Mouse (Mus musculus): ENCODE measurements around the gene Dmtf1. TPM values are rescaled to one million over a fixed set of nuclear protein-coding genes. Genes with fewer than 3 reads are reported as not detected.
"Not testable (repeated sequence)": the region's sequence is repeated elsewhere in the genome, so short reads cannot be mapped to it uniquely, and the experiment has no call there.

Dmtf1 gene
- 64.4 and 66.9 TPM in 2 replicates for polyA plus RNA-seq (2016; fragmentation: Nextera tagmentation; extraction: Ambion mirVana)

DNA sequence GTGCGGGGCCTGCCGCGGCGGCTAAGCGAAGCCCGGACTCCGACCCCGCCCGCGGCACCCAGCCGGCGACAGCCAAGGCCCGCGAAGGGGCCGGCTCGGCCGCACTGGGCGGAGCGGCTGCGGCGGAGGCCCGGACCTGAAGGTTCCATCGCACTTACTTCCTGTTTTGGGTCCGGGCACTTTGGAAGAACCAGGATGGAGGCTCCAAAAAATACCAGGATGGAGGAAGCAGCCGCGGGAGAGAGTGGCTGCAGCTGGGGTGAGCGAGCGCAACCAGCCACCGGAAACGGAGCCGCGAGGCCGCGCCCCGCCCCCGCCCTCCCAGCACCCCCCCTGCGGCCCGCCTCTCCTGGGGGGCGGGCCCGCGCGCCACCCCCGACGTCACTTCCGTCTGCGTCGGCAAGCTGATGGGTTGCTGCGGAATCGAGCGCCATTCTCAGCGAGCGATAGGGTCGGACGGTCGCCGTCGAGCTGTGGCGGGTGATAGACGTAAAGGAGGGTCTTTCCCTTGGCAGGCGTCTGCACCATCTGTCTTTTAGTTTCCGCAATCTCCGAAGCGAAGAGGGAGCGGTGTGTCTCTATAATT is at the start of gene Dmtf1:
TSS of gene Dmtf1 (minus strand) at position 321 of the 586 bp plus-strand sequence.
- peaks cover 13% of the 10 kb centered on the region; the same call in 1 of the 2 replicates for H3K36me3 ChIP-seq
- peak within 1 kb of the TSS; percentile 98 for H3K9ac ChIP-seq (replicated peaks)
- under 1% methylated on average over 64 of the region's 64 CpGs for WGBS
- H3K4me1 ChIP-seq (replicated peaks): peaks cover 8% of the 10 kb centered on the region; the same call in 1 of the 2 replicates
- H3K27ac ChIP-seq: peak within 1 kb of the TSS; percentile 100
- no peaks in the 10 kb centered on the region for H3K9me3 ChIP-seq
- ATAC-seq (ENCODE audit: insufficient number of reproducible peaks, insufficient read depth, low FRiP score, low TSS enrichment, low read depth): peak; percentile 95
- no peaks in the 10 kb centered on the region for H3K27me3 ChIP-seq
- H3K4me3 ChIP-seq (replicated peaks): peak within 1 kb of the TSS; percentile 93
- H3K4me2 ChIP-seq: peak within 1 kb of the TSS; percentile 68

DNA sequence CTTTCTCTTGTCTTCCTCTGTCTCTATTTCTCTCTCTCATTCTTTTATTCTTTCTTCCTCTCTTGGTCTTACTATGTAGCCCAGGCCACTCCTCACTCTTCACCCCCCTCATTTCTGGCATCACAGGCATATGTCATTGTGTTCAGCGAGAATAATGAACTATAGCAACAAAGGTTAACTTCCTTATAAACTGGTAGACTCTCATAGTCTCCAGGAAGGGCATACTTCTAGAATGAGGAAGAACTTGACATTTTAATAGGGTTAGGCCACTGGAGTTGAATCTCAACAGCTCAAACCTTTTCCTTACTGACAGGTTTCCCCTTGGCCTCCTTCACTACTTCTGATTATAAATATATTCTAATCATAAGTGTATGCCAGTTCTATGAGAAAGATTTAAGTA is 24.9 kb upstream of the Dmtf1 start:
- no peak for ATAC-seq (ENCODE audit: insufficient number of reproducible peaks, insufficient read depth, low FRiP score, low TSS enrichment, low read depth)

DNA sequence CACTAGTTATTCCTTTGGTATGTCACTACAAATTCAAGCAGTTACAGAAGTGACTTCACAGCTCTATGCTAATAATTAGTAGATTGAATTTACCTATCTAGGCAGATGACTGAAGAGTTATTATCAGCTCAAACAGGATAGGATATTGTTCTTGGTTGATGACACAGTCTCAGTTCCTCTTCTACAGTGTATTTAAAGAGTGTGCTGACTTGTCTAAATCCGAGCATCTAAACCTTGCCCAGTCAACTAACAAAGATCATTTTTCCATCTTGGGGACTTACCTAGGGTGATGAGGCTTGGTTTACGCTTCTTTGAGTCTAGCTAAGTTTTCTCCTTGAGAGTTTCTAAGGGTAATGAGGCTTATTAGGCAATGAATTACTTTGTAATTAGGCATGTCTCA is 11.7 kb upstream of the Dmtf1 start:
- H3K4me3 ChIP-seq (replicated peaks): no peak overlapping the region
- H3K27me3 ChIP-seq: no peaks in the 10 kb centered on the region
- H3K36me3 ChIP-seq: no peaks in the 10 kb centered on the region
- H3K9me3 ChIP-seq: no peaks in the 10 kb centered on the region
- H3K27ac ChIP-seq: no peak overlapping the region
- H3K4me1 ChIP-seq (replicated peaks): no peaks in the 10 kb centered on the region
- ATAC-seq (ENCODE audit: insufficient number of reproducible peaks, insufficient read depth, low FRiP score, low TSS enrichment, low read depth): no peak
- H3K9ac ChIP-seq (replicated peaks): no peak overlapping the region
- WGBS: 87% methylated on average over 2 of the region's 2 CpGs
- H3K4me2 ChIP-seq: no peak overlapping the region

More for the DNA sequence above, 24.9 kb upstream of the Dmtf1 start:
- Histone ChIP-seq H3K27me3 (no peaks in the 10 kb centered on the region), H3K4me3 (replicated peaks) (no peak overlapping the region), H3K4me2 (no peak overlapping the region), H3K9me3 (no peaks in the 10 kb centered on the region), H3K4me1 (replicated peaks) (no peaks in the 10 kb centered on the region), H3K27ac (no peak overlapping the region), H3K9ac (replicated peaks) (no peak overlapping the region), H3K36me3 (no peaks in the 10 kb centered on the region)
- 74% methylated on average over 1 of the region's 1 CpGs for WGBS

DNA sequence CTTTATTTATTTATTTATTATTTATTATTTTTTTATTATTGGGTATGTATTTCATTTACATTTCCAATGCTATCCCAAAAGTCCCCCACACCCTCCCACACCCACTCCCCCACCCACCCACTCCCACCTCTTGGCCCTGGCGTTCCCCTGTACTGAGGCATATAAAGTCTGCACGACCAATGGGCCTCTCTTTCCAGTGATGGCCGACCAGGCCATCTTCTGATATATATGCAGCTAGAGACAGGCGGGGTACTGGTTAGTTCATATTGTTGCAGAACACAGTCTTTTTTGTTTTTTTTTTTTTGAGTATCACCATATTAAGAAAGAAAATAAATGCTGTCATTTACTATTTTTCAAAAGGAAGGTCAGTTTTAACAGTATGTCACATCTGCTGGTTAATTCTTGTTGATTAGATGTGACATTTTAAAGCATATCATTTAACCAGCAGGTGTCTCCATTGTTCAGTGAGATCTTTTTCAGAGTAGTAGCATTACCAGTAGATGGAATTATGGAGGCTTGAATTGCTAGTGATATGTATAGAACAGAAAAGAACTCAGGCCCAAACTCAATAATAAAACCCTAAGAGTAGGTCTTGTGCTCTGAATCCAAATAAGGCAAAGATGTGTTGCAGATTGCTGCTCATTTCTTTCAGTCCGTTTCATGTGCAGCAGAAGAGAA is 7.9 kb upstream of the Dmtf1 start:
- ATAC-seq (ENCODE audit: insufficient number of reproducible peaks, insufficient read depth, low FRiP score, low TSS enrichment, low read depth); H3K27me3 ChIP-seq; H3K27ac ChIP-seq; H3K4me1 ChIP-seq (replicated peaks); H3K36me3 ChIP-seq; H3K9ac ChIP-seq (replicated peaks); H3K4me2 ChIP-seq; H3K9me3 ChIP-seq; H3K4me3 ChIP-seq (replicated peaks): not testable (repeated sequence)
- 80% methylated on average over 5 of the region's 5 CpGs for WGBS

DNA sequence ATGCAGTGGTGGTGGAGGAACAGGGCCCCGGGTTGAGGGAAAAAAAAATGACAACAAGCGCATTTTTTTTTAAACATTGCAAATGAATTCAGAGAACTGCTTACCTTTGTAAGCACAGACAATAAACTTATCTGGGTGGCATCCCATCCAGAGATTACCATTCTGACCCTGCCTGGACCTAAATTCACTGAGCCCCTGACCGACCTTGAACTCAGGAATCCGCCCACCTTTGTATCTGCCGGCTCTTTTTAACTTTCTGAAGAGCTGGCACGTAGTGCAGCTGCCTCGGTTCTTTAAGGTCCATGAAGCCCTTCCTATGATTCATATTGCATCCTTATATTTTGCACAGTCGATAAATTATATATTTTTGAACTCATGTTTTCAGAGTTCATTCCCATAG is 4.8 kb upstream of the Dmtf1 start:
- no peak overlapping the region for H3K27ac ChIP-seq
- no peaks in the 10 kb centered on the region for H3K36me3 ChIP-seq
- no peaks in the 10 kb centered on the region for H3K9me3 ChIP-seq
- H3K4me2 ChIP-seq: no peak overlapping the region
- H3K9ac ChIP-seq (replicated peaks): no peak overlapping the region
- H3K27me3 ChIP-seq: no peaks in the 10 kb centered on the region
- peaks cover 5% of the 10 kb centered on the region; the same call in 1 of the 2 replicates for H3K4me1 ChIP-seq (replicated peaks)
- 81% methylated on average over 8 of the region's 8 CpGs for WGBS
- ATAC-seq (ENCODE audit: insufficient number of reproducible peaks, insufficient read depth, low FRiP score, low TSS enrichment, low read depth): no peak
- no peak overlapping the region for H3K4me3 ChIP-seq (replicated peaks)

DNA sequence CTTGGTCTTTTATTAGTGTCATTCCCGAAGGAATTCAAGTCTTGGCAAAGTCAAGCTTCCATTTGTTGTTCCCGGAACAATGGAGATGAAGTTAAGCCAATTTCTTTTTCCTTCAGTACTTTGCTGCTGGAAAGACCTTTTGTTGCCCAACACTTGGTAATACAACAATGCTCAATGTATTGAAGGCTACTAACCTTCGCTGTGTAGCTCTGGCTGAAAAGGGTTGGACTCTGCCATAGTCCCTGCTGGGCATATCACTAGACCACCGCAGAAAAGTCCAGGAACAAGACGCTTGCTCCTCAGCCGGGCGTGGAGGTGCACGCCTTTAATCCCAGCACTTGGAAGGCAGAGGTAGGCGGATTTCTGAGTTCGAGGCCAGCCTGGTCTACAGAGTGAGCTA is 3.6 kb upstream of the Dmtf1 start:
- not testable (repeated sequence) for ATAC-seq (ENCODE audit: insufficient number of reproducible peaks, insufficient read depth, low FRiP score, low TSS enrichment, low read depth); H3K4me2 ChIP-seq; H3K9ac ChIP-seq (replicated peaks); H3K27me3 ChIP-seq; H3K9me3 ChIP-seq; H3K36me3 ChIP-seq; H3K4me3 ChIP-seq (replicated peaks); H3K27ac ChIP-seq; H3K4me1 ChIP-seq (replicated peaks)
- 88% methylated on average over 10 of the region's 10 CpGs for WGBS

DNA sequence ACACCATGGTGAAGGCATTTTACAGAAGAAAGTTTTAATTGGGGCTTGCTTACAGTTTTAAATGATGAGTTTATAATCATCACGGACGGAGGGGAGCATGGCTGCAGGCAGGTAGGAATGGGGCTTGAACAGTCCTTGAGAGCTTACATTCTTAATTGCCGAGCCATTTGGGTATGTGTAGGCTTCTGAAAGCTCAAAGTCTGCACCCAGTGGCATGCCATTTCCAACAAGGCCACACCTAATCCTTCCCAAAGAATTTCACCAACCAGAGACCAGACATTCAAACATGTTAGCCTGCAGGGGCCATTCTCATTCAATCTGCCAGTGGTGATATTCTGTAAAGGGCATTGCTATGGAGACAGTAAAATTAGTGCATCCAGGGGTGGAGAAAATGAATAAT is 1.8 kb upstream of the Dmtf1 start:
- Histone ChIP-seq H3K9ac (replicated peaks) (no peak overlapping the region), H3K4me3 (replicated peaks) (no peak overlapping the region), H3K27me3 (no peaks in the 10 kb centered on the region), H3K4me2 (no peak overlapping the region), H3K9me3 (no peaks in the 10 kb centered on the region), H3K27ac (no peak overlapping the region), H3K4me1 (replicated peaks) (peaks cover 8% of the 10 kb centered on the region; the same call in 1 of the 2 replicates), H3K36me3 (peaks cover 7% of the 10 kb centered on the region; the same call in 1 of the 2 replicates)
- no peak for ATAC-seq (ENCODE audit: insufficient number of reproducible peaks, insufficient read depth, low FRiP score, low TSS enrichment, low read depth)
- WGBS: 86% methylated on average over 3 of the region's 3 CpGs

DNA sequence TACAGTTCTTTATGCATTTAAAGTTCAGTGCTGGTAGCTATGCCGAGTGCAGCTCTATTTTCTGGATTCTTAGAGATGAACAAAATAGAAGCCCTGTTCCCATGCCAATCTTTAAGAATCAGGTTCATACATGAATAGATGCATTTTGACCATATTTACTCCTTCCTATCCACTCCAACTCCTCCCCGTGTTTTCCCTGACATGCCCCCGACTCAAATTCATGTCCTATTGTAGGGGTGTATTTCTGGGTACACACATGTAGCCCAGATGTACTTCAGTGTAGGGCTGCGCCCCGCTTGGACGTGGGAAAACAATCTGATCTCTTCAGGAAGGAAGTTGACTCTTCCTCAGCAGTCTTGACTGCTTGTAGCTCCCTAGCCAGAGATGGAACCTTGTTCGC is 512 bp upstream of the Dmtf1 start:
- 20% methylated on average over 7 of the region's 7 CpGs for WGBS
- Histone ChIP-seq H3K4me1 (replicated peaks) (peaks cover 8% of the 10 kb centered on the region; the same call in 1 of the 2 replicates), H3K4me3 (replicated peaks) (peak overlapping the region; percentile 93), H3K9ac (replicated peaks) (peak overlapping the region; percentile 98), H3K4me2 (peak overlapping the region; percentile 68), H3K9me3 (no peaks in the 10 kb centered on the region), H3K27me3 (no peaks in the 10 kb centered on the region), H3K36me3 (peaks cover 10% of the 10 kb centered on the region; the same call in 1 of the 2 replicates), H3K27ac (peak overlapping the region; percentile 100)
- peak; percentile 33; the same call in 1 of the 2 replicates for ATAC-seq (ENCODE audit: insufficient number of reproducible peaks, insufficient read depth, low FRiP score, low TSS enrichment, low read depth)

DNA sequence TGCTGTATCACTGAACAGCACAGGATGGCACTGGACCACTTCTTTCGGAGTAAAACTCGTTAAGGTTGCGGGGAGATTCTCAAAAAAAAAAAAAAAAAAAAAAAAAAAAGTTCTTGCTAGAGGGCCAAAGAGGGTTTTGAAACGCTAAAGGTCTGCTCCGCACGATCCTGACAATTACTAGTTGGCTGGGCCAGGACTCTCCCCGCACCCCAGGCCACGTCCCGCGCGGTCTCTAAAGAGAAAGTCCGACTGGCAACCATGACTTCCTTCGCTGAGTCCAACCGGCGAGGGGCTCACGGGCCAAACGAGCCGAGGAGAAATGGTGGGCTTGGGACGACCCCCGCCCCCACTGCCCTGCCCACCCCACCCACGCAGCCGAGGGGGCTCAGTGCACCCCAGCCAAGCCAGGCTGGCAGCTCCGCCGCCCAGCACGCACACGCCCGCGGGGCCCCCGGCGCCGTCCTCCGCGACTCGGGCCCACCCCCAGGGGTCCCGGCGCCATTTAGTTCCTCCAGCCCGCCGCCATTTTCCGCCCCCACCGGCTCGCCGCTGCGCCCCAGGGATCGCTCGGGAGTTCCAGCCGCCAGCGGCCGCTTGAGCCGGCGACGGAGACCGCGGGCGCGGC is 633 bp downstream of the Dmtf1 start:
- ATAC-seq (ENCODE audit: insufficient number of reproducible peaks, insufficient read depth, low FRiP score, low TSS enrichment, low read depth): peak; percentile 66
- WGBS: 1% methylated on average over 55 of the region's 55 CpGs
- H3K4me2 ChIP-seq: peak overlapping the region; percentile 68

DNA sequence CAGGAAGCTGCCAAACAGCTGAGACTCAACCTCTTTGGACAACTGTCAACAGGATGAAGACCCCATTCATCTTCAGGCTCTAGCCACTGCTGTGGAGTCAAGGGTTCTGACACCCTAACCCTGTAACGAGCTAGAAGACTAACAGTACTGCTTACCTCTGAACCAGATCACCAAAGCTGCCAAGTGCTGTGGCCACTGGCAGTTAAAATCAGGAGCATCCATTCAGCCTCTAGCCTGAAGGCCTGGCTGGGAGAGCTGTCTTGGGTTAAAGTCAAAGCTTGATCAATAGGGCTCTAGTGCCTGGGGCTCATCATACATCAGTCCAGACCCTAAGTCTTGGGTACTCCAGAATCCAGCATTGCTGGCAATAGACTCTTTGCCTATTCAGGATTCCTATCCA is 4.2 kb downstream of the Dmtf1 start:
- H3K27ac ChIP-seq: no peak overlapping the region
- 85% methylated on average over 1 of the region's 1 CpGs for WGBS
- H3K9ac ChIP-seq (replicated peaks): no peak overlapping the region
- H3K9me3 ChIP-seq: no peaks in the 10 kb centered on the region
- H3K4me3 ChIP-seq (replicated peaks): no peak overlapping the region
- H3K27me3 ChIP-seq: no peaks in the 10 kb centered on the region
- no peak overlapping the region for H3K4me2 ChIP-seq
- H3K4me1 ChIP-seq (replicated peaks): peaks cover 4% of the 10 kb centered on the region; the same call in 1 of the 2 replicates
- no peak for ATAC-seq (ENCODE audit: insufficient number of reproducible peaks, insufficient read depth, low FRiP score, low TSS enrichment, low read depth)
- peaks cover 22% of the 10 kb centered on the region; the same call in 1 of the 2 replicates for H3K36me3 ChIP-seq

More for the DNA sequence above, 633 bp downstream of the Dmtf1 start:
- H3K36me3 ChIP-seq: peaks cover 13% of the 10 kb centered on the region; the same call in 1 of the 2 replicates
- H3K4me1 ChIP-seq (replicated peaks): peaks cover 8% of the 10 kb centered on the region; the same call in 1 of the 2 replicates
- H3K27me3 ChIP-seq: no peaks in the 10 kb centered on the region
- peak overlapping the region; percentile 100 for H3K27ac ChIP-seq
- H3K4me3 ChIP-seq (replicated peaks): peak overlapping the region; percentile 93
- peak overlapping the region; percentile 98 for H3K9ac ChIP-seq (replicated peaks)
- H3K9me3 ChIP-seq: no peaks in the 10 kb centered on the region

DNA sequence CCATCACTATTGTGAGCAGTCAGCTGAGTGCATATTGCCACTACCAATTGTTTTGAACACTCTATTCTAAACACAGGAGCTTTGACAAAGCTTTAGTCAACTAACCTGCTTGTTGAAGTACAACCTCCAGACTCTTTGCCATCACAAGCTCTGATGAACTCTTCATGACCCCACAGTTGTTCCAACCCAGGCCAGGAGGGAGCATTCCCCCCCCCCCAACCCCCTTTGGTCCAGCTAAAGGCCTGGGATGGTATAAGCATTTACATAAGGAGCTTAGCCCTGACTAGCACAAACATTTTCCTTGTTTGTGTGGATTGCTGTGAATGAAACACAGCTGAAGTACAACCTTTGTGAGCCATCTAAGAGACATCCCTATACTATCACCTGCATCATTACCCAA is 4.8 kb downstream of the Dmtf1 start:
- H3K4me1 ChIP-seq (replicated peaks): 0 out of 2 replicates have a peak, but pooled peaks cover 2% of the 10 kb centered on the region
- no peak overlapping the region for H3K4me2 ChIP-seq
- H3K4me3 ChIP-seq (replicated peaks): no peak overlapping the region
- H3K9ac ChIP-seq (replicated peaks): no peak overlapping the region
- no peaks in the 10 kb centered on the region for H3K27me3 ChIP-seq
- no peak overlapping the region for H3K27ac ChIP-seq
- peaks cover 24% of the 10 kb centered on the region; the same call in 1 of the 2 replicates for H3K36me3 ChIP-seq
- no peaks in the 10 kb centered on the region for H3K9me3 ChIP-seq
- no peak for ATAC-seq (ENCODE audit: insufficient number of reproducible peaks, insufficient read depth, low FRiP score, low TSS enrichment, low read depth)
